Mouse (Mus musculus) intestine, embryonic 15.5 days (tissue): ENCODE data around the gene Pla2g4a. TPM values are rescaled to one million over a fixed set of nuclear protein-coding genes. Genes with fewer than 3 reads are reported as not detected.

ENCODE experiments used
- ATAC-seq: fragments of 200-750 bp; cut with Nextera tagmentation; 2 replicates; pipeline ENCODE4 v1.8.0; 2017; ENCODE audit warnings: moderate TSS enrichment, moderate library complexity
- H3K27ac ChIP-seq: fragments of 300-500 bp; sonication (generic); 2 replicates; pipeline ENCODE4 v1.5.1; 2015; ENCODE audit warnings: mild to moderate bottlenecking, inconsistent platforms
- H3K27me3 ChIP-seq: fragments of 300-500 bp; sonication (generic); replicated peaks from 2 replicates; pipeline ENCODE4 v1.6.1; 2015; ENCODE audit warnings: inconsistent platforms
- H3K36me3 ChIP-seq: fragments of 300-500 bp; sonication (generic); 2 replicates; pipeline ENCODE4 v1.6.1; 2015; ENCODE audit warnings: inconsistent platforms
- H3K4me1 ChIP-seq: fragments of 300-500 bp; sonication (generic); replicated peaks from 2 replicates; pipeline ENCODE4 v1.6.1; 2015; ENCODE audit warnings: inconsistent platforms
- H3K4me2 ChIP-seq: fragments of 300-500 bp; sonication (generic); replicated peaks from 2 replicates; pipeline ENCODE4 v1.6.1; 2015; ENCODE audit warnings: mild to moderate bottlenecking, inconsistent platforms
- H3K4me3 ChIP-seq: fragments of 300-500 bp; sonication (generic); replicated peaks from 2 replicates; pipeline ENCODE4 v1.5.1; 2015; ENCODE audit warnings: inconsistent platforms
- H3K9ac ChIP-seq: fragments of 300-500 bp; sonication (generic); 2 replicates; pipeline ENCODE4 v1.6.1; 2015; ENCODE audit warnings: inconsistent platforms
- H3K9me3 ChIP-seq: fragments of 300-500 bp; sonication (generic); 2 replicates; pipeline ENCODE4 v1.6.1; 2016; ENCODE audit warnings: inconsistent platforms
- WGBS: fragments of 180-500 bp; shearing (Covaris S2); methylation state at CpG from one replicate; pipeline ENCODE4 v1.1.7; 2015; 5-methylcytosine and 5-hydroxymethylcytosine counted together
- polyA plus RNA-seq: library from polyadenylated mRNA; unstranded; fragments of >200 nt; fragmentation: Nextera tagmentation; extraction: Ambion mirVana; gene quantifications from 2 replicates; pipeline ENCODE4 v1.2.1, GENCODE M21; 2015

Pla2g4a gene
- 31.3 and 39.5 TPM in 2 replicates for polyA plus RNA-seq

GRCm38 (mm10) chr1:149960734-149961424, at the start of gene Pla2g4a:
Pla2g4a (minus strand) TSS chr1:149961290.
- peak within 1 kb of the TSS; percentile 66 for H3K9ac ChIP-seq
- peak; percentile 94 for ATAC-seq
- peak within 1 kb of the TSS; percentile 92 for H3K27ac ChIP-seq
- H3K27me3 ChIP-seq: no peaks in the 10 kb centered on the region
- 7% methylated on average over 15 of the region's 15 CpGs for WGBS
- no peaks in the 10 kb centered on the region for H3K9me3 ChIP-seq
- H3K4me3 ChIP-seq: peak within 1 kb of the TSS; percentile 48
- peak within 1 kb of the TSS; percentile 73 for H3K4me2 ChIP-seq
- H3K4me1 ChIP-seq: no peaks in the 10 kb centered on the region
- no peaks in the 10 kb centered on the region for H3K36me3 ChIP-seq

- WGBS: 65% methylated on average over 4 of the region's 4 CpGs
- Histone ChIP-seq H3K27me3 (no peaks in the 10 kb centered on the region), H3K4me1 (no peaks in the 10 kb centered on the region), H3K9me3 (no peaks in the 10 kb centered on the region), H3K27ac (no peak overlapping the region), H3K9ac (no peak overlapping the region), H3K4me3 (no peak overlapping the region), H3K36me3 (no peaks in the 10 kb centered on the region), H3K4me2 (no peak overlapping the region)
- ATAC-seq: no peak
These were observed 49.5 kb upstream of the Pla2g4a start for GRCm38 (mm10) chr1:150010629-150010979.

GRCm38 (mm10) chr1:150009968-150010628, 49.0 kb upstream of the Pla2g4a start:
- 87% methylated on average over 18 of the region's 18 CpGs for WGBS
- ATAC-seq: no peak
- H3K4me3 ChIP-seq: no peak overlapping the region

GRCm38 (mm10) chr1:150009134-150009533, 48.0 kb upstream of the Pla2g4a start:
- H3K4me1 ChIP-seq: no peaks in the 10 kb centered on the region
- no peak for ATAC-seq
- H3K4me2 ChIP-seq: no peak overlapping the region
- no peak overlapping the region for H3K9ac ChIP-seq
- H3K27ac ChIP-seq: no peak overlapping the region
- H3K36me3 ChIP-seq: no peaks in the 10 kb centered on the region
- no peaks in the 10 kb centered on the region for H3K27me3 ChIP-seq
- no peaks in the 10 kb centered on the region for H3K9me3 ChIP-seq
- WGBS: 92% methylated on average over 9 of the region's 9 CpGs
- no peak overlapping the region for H3K4me3 ChIP-seq

More at GRCm38 (mm10) chr1:150009968-150010628, 49.0 kb upstream of the Pla2g4a start:
- H3K9ac ChIP-seq: no peak overlapping the region
- H3K27me3 ChIP-seq: no peaks in the 10 kb centered on the region
- H3K4me2 ChIP-seq: no peak overlapping the region
- H3K4me1 ChIP-seq: no peaks in the 10 kb centered on the region
- H3K9me3 ChIP-seq: no peaks in the 10 kb centered on the region
- H3K27ac ChIP-seq: no peak overlapping the region
- H3K36me3 ChIP-seq: no peaks in the 10 kb centered on the region

GRCm38 (mm10) chr1:149975626-149976025, 14.5 kb upstream of the Pla2g4a start:
- WGBS: 44% methylated on average over 1 of the region's 1 CpGs
- H3K36me3 ChIP-seq: no peaks in the 10 kb centered on the region
- no peak for ATAC-seq

GRCm38 (mm10) chr1:149965826-149966225, 4.7 kb upstream of the Pla2g4a start:
- H3K4me2 ChIP-seq: no peak overlapping the region
- H3K36me3 ChIP-seq: no peaks in the 10 kb centered on the region
- no peaks in the 10 kb centered on the region for H3K9me3 ChIP-seq
- H3K27me3 ChIP-seq: no peaks in the 10 kb centered on the region
- no peaks in the 10 kb centered on the region for H3K4me1 ChIP-seq
- no peak for ATAC-seq
- H3K27ac ChIP-seq: no peak overlapping the region
- H3K9ac ChIP-seq: no peak overlapping the region
- 25% methylated on average over 1 of the region's 1 CpGs for WGBS
- no peak overlapping the region for H3K4me3 ChIP-seq

More at GRCm38 (mm10) chr1:149975626-149976025, 14.5 kb upstream of the Pla2g4a start:
- Histone ChIP-seq H3K27me3 (no peaks in the 10 kb centered on the region), H3K4me2 (no peak overlapping the region), H3K27ac (no peak overlapping the region), H3K9ac (no peak overlapping the region), H3K9me3 (no peaks in the 10 kb centered on the region), H3K4me3 (no peak overlapping the region), H3K4me1 (no peaks in the 10 kb centered on the region)

GRCm38 (mm10) chr1:149961425-149962303, 574 bp upstream of the Pla2g4a start:
- H3K4me2 ChIP-seq: peak overlapping the region; percentile 73
- H3K36me3 ChIP-seq: no peaks in the 10 kb centered on the region
- peak overlapping the region; percentile 48; the same call in 1 of the 2 replicates for H3K4me3 ChIP-seq
- H3K4me1 ChIP-seq: no peaks in the 10 kb centered on the region
- WGBS: 49% methylated on average over 9 of the region's 9 CpGs
- ATAC-seq: peak; percentile 46; the same call in 1 of the 2 replicates
- no peaks in the 10 kb centered on the region for H3K9me3 ChIP-seq
- H3K9ac ChIP-seq: no peak overlapping the region
- H3K27ac ChIP-seq: peak overlapping the region; percentile 92
- H3K27me3 ChIP-seq: no peaks in the 10 kb centered on the region

- ATAC-seq: no peak
- WGBS: 86% methylated on average over 4 of the region's 4 CpGs
- Histone ChIP-seq H3K27ac (peak overlapping the region; percentile 92; the same call in 1 of the 2 replicates), H3K4me3 (peak overlapping the region; percentile 48), H3K9me3 (no peaks in the 10 kb centered on the region), H3K9ac (no peak overlapping the region), H3K4me1 (no peaks in the 10 kb centered on the region), H3K27me3 (no peaks in the 10 kb centered on the region), H3K4me2 (peak overlapping the region; percentile 73), H3K36me3 (no peaks in the 10 kb centered on the region)
These were observed 839 bp downstream of the Pla2g4a start for GRCm38 (mm10) chr1:149960251-149960650.

- no peaks in the 10 kb centered on the region for H3K4me1 ChIP-seq
- no peak for ATAC-seq
- WGBS: 58% methylated on average over 1 of the region's 1 CpGs
These were observed 2.0 kb downstream of the Pla2g4a start for GRCm38 (mm10) chr1:149959069-149959468.

GRCm38 (mm10) chr1:149955482-149955881, 5.6 kb downstream of the Pla2g4a start:
- no peak overlapping the region for H3K4me2 ChIP-seq
- H3K27me3 ChIP-seq: no peaks in the 10 kb centered on the region
- no peaks in the 10 kb centered on the region for H3K9me3 ChIP-seq
- H3K4me1 ChIP-seq: no peaks in the 10 kb centered on the region
- no peak for ATAC-seq
- no peak overlapping the region for H3K4me3 ChIP-seq
- no peak overlapping the region for H3K9ac ChIP-seq
- 70% methylated on average over 4 of the region's 4 CpGs for WGBS
- no peak overlapping the region for H3K27ac ChIP-seq
- H3K36me3 ChIP-seq: no peaks in the 10 kb centered on the region

More at GRCm38 (mm10) chr1:149959069-149959468, 2.0 kb downstream of the Pla2g4a start:
- Histone ChIP-seq H3K4me3 (no peak overlapping the region), H3K9ac (no peak overlapping the region), H3K27me3 (no peaks in the 10 kb centered on the region), H3K27ac (no peak overlapping the region), H3K36me3 (no peaks in the 10 kb centered on the region), H3K9me3 (no peaks in the 10 kb centered on the region), H3K4me2 (no peak overlapping the region)

- Histone ChIP-seq H3K4me1 (no peaks in the 10 kb centered on the region), H3K27me3 (no peaks in the 10 kb centered on the region), H3K9me3 (no peaks in the 10 kb centered on the region), H3K27ac (no peak overlapping the region), H3K4me3 (no peak overlapping the region), H3K4me2 (no peak overlapping the region), H3K9ac (no peak overlapping the region), H3K36me3 (no peaks in the 10 kb centered on the region)
- ATAC-seq: no peak
- 90% methylated on average over 6 of the region's 6 CpGs for WGBS
These were observed 7.1 kb downstream of the Pla2g4a start for GRCm38 (mm10) chr1:149954026-149954425.

- ATAC-seq: no peak
- H3K4me2 ChIP-seq: no peak overlapping the region
- H3K27me3 ChIP-seq: no peaks in the 10 kb centered on the region
- H3K27ac ChIP-seq: no peak overlapping the region
- H3K9me3 ChIP-seq: no peaks in the 10 kb centered on the region
- no peaks in the 10 kb centered on the region for H3K4me1 ChIP-seq
- no peak overlapping the region for H3K9ac ChIP-seq
- no peak overlapping the region for H3K4me3 ChIP-seq
- no peaks in the 10 kb centered on the region for H3K36me3 ChIP-seq
These were observed 9.0 kb downstream of the Pla2g4a start for GRCm38 (mm10) chr1:149952050-149952449.
